Mouse (Mus musculus) cerebellum, postnatal 14 days (tissue): ENCODE results near the gene Tmem53.
A peak's percentile ranks its signal among the peaks of the same experiment; 100 is the strongest.
"Not testable (repeated sequence)": the region's sequence is repeated elsewhere in the genome, so short reads cannot be mapped to it uniquely, and the experiment has no call there.

Experiments used
- DNase-seq, 2 experiments: peaks; one replicate each; pipeline ENCODE4 v3.0.0; 2021; ENCODE audit warnings: mixed read lengths in 2 of 2

The Tmem53 gene

DNA sequence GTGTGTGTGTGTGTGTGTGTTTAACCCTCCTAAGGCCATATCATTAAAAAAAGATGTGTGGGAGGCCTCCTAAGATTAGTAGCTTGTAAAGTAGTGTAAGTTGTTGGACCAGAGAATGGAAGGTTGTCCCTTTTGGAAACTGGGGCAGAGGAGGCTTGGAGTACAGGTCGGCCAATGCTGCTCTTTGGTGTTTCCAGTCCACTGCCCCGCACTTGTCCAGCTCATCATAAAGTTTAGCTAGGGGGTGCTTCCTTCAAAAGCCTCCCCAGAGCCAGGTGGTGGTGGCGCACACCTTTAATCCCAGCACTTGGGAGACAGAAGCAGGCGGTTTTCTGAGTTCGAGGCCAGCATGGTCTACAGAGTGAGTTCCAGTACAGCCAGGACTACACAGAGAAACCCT lies 1.0 kb downstream of the Tmem53 start:
- DNase-seq = no peak

- DNase-seq = no peak
Observed at GRCm38 (mm10) chr4:117253218-117254016, 1.7 kb downstream of the Tmem53 start.

DNA sequence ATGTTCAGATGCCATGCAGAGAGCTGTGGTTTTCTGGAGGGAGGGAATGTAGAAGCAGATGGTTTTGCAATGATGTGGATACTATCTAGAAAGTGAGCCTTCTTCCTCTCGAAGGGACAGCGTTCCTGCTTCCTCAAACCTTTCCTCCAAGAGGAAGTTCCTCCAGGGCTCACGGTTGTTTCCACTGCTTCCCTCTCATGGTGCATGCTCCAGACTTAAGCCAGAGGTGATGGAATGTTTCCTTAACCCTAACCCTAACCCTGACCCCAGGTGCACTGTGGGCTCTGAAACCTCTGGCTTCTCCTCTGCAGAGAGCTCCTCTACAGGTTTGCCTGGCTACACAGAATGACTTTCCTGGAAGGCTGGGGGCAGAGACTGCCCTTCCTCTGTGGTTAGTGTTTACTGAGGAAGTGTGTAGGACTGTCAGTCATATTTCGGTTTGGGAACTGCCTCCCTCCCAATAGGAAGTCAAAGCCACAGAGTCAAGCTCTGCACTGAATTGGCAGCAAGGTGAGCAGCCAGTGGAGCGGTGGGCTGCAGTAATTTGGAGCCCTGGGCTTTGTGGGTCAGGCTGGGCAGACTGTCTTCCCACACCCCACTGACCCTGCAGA lies 2.4 kb downstream of the Tmem53 start:
- DNase-seq = peak in 1 of 2 experiments; percentile 26

DNA sequence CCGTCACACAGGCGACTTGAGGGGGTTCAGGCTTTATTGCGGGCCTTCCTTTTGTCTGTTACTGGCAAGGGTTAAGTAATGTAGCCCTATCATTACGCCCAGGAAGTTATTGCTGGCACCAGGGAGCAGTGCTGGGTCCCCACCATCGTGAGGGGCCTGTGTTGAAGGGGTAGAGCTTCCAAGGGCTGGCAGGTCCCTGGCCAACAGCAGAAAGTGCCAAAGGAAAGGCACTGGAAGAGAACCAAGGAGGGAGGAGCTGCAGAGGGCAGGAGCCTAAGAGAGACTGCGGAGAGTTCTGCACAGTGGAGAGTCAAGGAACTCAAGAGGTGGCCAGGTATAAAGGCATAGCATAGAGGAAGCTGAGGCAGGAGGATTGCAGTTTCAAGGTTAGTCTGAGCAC lies 2.9 kb downstream of the Tmem53 start:
- peak; percentile 54 to 72 for DNase-seq

DNA sequence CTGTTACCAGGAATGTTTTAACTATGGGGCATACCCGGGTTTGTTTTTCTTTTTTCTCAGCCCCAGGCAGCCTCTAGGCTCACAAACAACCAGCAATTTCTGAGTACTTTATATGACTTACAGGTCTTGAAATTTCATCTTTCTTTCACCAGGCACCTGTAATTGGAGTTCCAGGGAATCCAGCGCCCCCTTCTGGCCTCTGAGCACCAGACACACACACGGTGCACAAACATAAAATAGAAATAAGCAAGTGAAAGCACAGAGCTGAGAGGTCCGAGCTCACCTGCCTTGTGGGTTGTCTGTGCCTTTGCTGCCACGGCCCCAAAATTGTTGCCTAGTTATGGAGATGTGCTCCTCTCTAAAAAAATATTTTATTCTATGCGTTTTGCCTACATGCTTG lies 8.2 kb downstream of the Tmem53 start:
- not testable (repeated sequence) for DNase-seq

DNA sequence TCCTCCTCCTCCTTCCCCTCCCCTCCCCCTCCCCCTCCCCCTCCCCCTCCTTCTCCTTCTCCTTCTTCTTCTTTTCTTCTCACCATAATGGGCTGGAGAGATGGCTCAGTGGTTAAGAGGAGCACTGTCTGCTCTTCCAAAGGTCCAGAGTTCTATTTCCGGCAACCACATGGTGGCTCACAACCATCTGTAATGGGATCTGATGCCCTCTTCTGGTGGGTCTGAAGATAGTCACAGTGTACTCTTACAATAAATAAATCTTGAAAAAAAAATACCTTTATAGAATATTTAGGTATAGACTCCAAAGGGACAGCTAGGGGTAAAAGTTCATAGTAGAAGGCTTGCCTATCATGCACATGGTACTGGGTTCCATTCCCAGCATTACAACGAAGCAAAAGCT lies 9.5 kb downstream of the Tmem53 start:
- no peak for DNase-seq

GRCm38 (mm10) chr4:117262101-117262913 lies 10.6 kb downstream of the Tmem53 start:
- peak; percentile 82 to 84 for DNase-seq

GRCm38 (mm10) chr4:117262987-117263386 lies 11.2 kb downstream of the Tmem53 start:
- no peak for DNase-seq

- peak; percentile 91 for DNase-seq
Observed at GRCm38 (mm10) chr4:117267284-117267683, 15.5 kb downstream of the Tmem53 start.

- DNase-seq = no peak
Observed at GRCm38 (mm10) chr4:117267831-117268437, 16.2 kb downstream of the Tmem53 start.

GRCm38 (mm10) chr4:117270278-117270677 lies 18.5 kb downstream of the Tmem53 start:
- DNase-seq = peak; percentile 86 to 90

- DNase-seq = no peak
Observed at GRCm38 (mm10) chr4:117272459-117272858, 20.7 kb downstream of the Tmem53 start.

DNA sequence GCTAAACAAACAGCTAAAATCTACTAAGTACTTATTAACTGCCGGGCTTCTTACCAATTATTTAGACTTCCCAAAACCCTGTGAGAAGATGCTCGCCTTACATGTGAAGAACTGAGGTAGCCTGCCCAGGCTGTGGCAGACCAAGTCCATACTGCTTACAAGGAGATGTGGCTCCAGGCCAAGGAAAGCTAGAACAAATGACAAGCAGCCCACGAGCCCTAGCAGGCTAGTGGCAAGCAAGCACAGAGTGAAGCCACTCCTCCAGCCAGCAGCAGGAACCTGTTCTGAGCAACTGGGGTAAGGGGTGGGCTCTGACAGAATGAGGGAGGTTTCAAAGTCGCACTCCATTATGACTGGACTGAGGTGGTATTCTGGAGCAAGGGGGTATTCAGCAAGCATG lies 23.0 kb downstream of the Tmem53 start:
- DNase-seq = peak in 1 of 2 experiments; percentile 43

DNA sequence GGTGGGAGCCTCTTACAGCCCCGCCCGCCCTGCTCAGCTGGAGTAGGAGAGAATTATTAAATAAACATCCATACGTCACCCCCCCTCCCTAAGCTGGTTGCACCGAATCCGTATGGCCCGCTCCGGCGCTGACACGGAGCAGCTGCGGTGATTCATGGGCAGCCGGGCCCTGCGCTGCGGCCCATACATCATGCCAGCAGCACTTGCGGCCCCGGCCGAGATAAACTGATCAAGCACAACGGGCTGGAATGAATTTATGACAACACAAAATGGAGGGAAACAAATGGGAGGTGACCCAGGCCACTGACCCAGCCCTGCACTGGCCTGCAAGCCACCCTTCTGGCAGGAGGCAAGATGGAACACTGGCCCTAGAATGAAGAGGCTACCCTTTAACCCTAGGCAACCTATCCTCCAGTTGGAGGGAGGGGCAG lies 24.5 kb downstream of the Tmem53 start:
- no peak for DNase-seq

DNA sequence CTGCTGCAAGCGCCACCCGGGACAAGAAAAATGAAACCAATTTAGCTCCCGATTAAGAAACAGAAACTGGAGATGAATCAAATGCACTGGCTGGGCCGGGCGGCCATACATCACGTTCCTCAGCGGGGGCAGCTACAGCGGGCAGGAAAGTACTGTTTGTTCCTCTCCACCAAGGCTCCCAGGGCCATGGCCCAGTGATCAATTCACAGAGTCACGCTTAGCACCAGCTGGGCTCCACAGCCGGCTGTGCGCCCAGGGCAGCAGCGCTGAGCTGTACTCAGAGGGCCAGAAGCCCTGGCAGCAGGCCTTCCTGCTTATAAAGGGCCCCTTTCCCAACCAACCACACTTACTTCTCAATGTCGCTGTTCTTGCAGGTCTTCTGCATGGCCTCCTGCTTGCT lies 25.3 kb downstream of the Tmem53 start:
- no peak for DNase-seq

DNA sequence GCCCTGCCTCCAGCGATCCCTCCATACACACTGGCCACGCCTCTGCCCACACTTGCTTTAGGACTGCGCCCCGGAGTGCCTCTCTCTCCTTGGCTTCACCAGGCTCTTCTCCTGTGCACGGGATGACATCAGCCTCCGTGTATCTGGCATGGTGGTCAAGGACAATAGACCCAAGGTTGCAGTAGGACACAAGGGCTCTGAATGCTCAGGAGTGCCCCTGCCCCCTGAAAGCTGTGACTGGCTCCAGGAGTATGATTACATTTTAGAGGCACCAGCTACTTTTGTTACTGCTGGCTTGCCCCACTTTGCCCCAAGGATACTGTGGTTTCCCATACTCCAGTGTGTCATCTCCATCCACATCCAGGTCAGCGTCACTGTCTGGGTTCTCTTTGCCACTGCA lies 25.9 kb downstream of the Tmem53 start:
- no peak for DNase-seq

DNA sequence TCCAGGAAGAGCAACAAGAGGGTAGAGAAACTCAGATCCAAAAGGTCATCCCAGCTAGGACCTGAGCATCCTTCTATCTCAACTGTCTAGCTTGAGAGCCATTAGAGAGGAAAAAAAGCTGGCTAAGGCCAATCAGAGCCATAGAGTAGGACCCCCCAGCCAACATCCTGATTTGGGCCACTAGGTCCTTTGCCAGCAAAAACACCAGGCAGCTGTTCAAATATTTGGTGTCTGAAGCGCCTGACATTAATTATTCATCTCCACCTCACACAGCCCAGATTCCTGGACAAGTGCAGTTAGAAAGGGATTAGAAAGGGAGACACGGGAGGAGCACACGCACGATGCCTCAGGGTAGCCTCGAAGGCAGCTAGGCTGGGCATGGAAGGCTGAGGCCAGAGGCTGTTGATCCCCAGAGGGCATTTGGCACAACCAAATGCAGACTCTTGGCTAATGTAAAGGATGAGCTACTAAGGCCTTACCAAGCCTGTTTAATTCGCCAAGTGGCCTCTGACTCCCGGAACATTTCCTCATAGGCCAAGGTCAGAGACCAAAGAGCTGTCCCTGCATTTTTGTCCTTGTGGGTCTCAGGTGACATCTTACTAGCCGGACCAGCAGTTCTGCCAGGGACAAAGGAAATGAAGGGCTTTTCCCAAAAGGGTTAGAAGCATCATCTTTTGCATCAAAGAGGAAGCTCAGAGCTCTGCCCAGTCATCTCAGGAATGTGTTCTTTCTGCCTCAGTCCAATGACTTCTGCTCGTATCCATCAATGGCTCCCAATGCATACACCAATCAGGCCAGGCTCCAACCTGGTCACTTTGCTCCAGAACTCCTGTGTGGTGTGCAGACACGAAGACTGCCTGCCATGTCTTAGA lies 26.9 kb downstream of the Tmem53 start:
- no peak for DNase-seq

DNA sequence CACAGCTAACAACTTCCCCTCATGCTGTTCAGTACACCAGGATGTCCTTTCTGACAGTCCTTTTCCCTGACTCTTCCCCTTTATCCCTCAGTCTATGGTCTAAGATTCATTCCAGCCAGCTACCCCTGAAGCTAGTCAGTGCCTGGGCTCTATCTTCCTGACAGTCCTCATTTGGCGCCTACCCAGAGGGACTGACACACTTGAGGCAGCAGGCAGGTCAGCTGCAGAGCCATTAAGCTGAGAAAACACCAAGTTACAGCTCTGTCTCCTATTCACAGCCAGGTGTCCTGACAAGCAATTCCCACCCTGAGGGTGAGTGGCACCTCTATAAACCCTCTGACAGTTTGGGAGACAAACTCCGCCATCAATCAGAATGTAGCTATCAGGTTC lies 27.5 kb downstream of the Tmem53 start:
- no peak for DNase-seq

DNA sequence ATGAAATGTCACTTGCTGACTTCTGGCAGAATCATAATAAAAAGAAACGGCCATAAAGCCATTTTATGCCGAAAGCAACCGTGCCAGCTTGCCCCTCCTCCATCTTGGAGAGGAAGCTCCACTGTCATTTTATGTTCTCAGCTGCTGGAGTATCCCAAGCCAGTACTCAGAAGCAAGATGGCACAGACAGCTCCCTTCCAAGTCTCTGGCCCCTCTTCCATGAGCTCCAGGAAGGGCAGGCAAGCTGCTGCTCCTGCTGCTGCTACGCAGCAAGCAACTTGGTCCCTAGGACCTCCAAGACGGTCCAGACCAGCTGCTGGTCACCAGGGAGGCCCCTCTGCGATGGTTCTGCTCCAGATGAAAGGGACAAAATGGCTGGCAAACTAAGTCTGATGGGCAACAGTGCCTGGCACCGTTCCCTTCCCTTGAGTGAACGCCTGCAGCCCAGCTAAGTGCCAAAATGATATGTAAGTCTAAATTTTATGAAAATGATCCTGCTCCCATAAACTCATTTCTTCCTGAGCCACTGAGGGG lies 28.7 kb downstream of the Tmem53 start:
- DNase-seq = peak in 1 of 2 experiments; percentile 34

DNA sequence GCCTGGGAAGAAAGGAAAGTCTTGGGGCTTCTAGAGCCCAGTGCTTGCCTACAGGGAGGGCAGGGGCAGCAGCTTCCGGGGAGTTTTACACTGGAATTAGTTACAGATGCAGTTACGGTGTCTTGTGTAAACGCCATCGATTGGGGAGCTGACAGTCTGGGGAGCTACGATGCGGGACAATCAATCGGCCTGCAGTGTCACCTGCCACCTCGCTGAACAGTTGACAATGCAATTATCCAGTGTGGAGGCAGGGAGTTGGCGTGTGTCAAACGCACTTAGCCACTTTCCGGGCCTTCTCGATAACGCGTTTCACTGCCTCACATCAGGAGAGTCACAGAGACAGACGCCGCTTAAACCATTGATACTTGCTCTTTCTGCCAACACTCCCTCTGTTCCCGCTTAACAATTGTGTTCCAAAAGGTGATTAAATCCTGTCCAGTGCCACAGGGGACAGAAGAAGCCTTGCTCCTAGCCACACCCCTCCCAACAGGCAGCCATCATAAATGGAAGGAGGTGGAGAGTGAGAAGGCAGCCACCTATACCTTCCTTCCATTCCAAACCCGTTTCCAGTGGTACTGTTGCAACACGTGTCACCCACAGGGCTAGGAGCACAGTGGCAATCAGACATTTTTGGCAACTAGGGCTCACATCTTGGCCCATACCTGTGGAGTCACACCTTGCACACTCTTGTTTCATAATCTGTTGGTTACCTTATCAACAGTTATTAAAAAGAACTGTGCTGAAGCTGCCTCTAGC lies 29.5 kb downstream of the Tmem53 start:
- no peak for DNase-seq
